Mouse (Mus musculus) ES-Bruce4 (cell line): ENCODE measurements around the gene Etnppl. TPM values are rescaled to one million over a fixed set of nuclear protein-coding genes. Genes with fewer than 3 reads are reported as not detected.

Experiments used
- H3K27ac ChIP-seq: 2 replicates; pipeline ENCODE4 v1.5.1; 2012; ENCODE audit warnings: low read length, inconsistent platforms; ENCODE audit not compliant: insufficient read depth
- H3K27me3 ChIP-seq: 2 replicates; pipeline ENCODE4 v1.6.1; 2012; ENCODE audit warnings: mild to moderate bottlenecking, low read length, inconsistent platforms; ENCODE audit not compliant: control insufficient read depth, poor library complexity, insufficient read depth, severe bottlenecking
- H3K36me3 ChIP-seq: 2 replicates; pipeline ENCODE4 v1.6.1; 2012; ENCODE audit warnings: inconsistent platforms, mild to moderate bottlenecking, low read length, moderate library complexity; ENCODE audit not compliant: control insufficient read depth, poor library complexity, insufficient read depth, severe bottlenecking
- H3K4me1 ChIP-seq: one replicate; pipeline ENCODE4 v1.8.1; 2011; ENCODE audit warnings: low read length; ENCODE audit not compliant: control insufficient read depth, insufficient read depth
- H3K4me3 ChIP-seq: 2 replicates; pipeline ENCODE4 v1.5.1; 2011; ENCODE audit warnings: low read depth, mild to moderate bottlenecking, low read length
- H3K9ac ChIP-seq: 2 replicates; pipeline ENCODE4 v1.6.1; 2012; ENCODE audit warnings: low read depth, mild to moderate bottlenecking, inconsistent platforms; ENCODE audit not compliant: poor library complexity, severe bottlenecking
- H3K9me3 ChIP-seq: replicated peaks from 2 replicates; pipeline ENCODE4 v1.6.1; 2012; ENCODE audit warnings: mild to moderate bottlenecking, low read length, inconsistent platforms; ENCODE audit not compliant: control insufficient read depth, poor library complexity, insufficient read depth, severe bottlenecking
- CTCF ChIP-seq: IDR thresholded peaks from one replicate; pipeline ENCODE4 v1.8.1; 2011; ENCODE audit warnings: low read depth, low read length
- EP300 ChIP-seq: IDR thresholded peaks from 2 replicates; pipeline ENCODE4 v1.6.1; 2011; ENCODE audit warnings: low read depth, low read length; ENCODE audit not compliant: insufficient read depth
- POLR2A ChIP-seq: IDR thresholded peaks from one replicate; pipeline ENCODE4 v1.8.1; 2011; ENCODE audit warnings: low read length; ENCODE audit not compliant: insufficient read depth
- polyA plus RNA-seq: library from polyadenylated mRNA; stranded (reverse); fragments of >200 nt; gene quantifications from 2 replicates; pipeline ENCODE4 v1.2.4, GENCODE M21; 2011; ENCODE audit warnings: low read depth; ENCODE audit not compliant: missing spikeins, insufficient read depth, insufficient read length

Gene Etnppl
- polyA plus RNA-seq, 1 experiment, result not detected

DNA sequence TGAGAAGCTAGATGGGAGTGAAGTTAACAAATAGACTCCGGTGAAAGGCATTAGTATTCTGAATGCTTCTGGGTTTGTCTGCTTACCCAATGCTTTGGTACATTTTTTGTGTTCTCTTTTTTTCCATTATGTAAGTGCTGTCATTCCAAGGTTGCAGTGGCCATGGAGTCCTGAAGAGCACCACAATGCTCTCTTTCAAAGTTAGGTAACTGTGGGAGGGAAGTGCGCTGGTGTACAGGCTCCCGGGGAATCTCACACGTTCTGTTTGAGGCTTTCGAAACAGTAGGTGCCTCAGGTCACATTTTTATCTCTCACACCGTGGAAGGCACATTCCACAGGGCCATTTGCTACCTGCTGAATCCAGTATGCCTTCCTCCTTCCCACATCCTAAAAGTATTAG lies 32.3 kb downstream of the Etnppl start:
- Histone ChIP-seq H3K9me3 (peaks cover 6% of the 10 kb centered on the region), H3K27me3 (no peaks in the 10 kb centered on the region), H3K36me3 (no peaks in the 10 kb centered on the region), H3K9ac (no peak overlapping the region), H3K4me1 (no peaks in the 10 kb centered on the region), H3K27ac (no peak overlapping the region), H3K4me3 (no peak overlapping the region)
- TF ChIP-seq CTCF (no peak), POLR2A (no peak), EP300 (no peak)

GRCm38 (mm10) chr3:130660619-130661018 lies 43.4 kb downstream of the Etnppl start:
- TF ChIP-seq EP300 (no peak), POLR2A (no peak), CTCF (no peak)
- Histone ChIP-seq H3K27ac (no peak overlapping the region), H3K9ac (no peak overlapping the region), H3K4me1 (no peaks in the 10 kb centered on the region), H3K36me3 (no peaks in the 10 kb centered on the region), H3K4me3 (no peak overlapping the region), H3K27me3 (no peaks in the 10 kb centered on the region; the same call in 1 of the 2 replicates), H3K9me3 (0 out of 2 replicates have a peak, but pooled peaks cover 6% of the 10 kb centered on the region)

GRCm38 (mm10) chr3:130662496-130662895 lies 45.2 kb downstream of the Etnppl start:
- Histone ChIP-seq H3K36me3 (no peaks in the 10 kb centered on the region), H3K27me3 (no peaks in the 10 kb centered on the region; the same call in 1 of the 2 replicates), H3K9me3 (0 out of 2 replicates have a peak, but pooled peaks cover 6% of the 10 kb centered on the region), H3K9ac (no peak overlapping the region), H3K27ac (no peak overlapping the region), H3K4me1 (no peaks in the 10 kb centered on the region), H3K4me3 (no peak overlapping the region)
- TF ChIP-seq CTCF (no peak), POLR2A (no peak), EP300 (no peak)

- no peak for TF ChIP-seq EP300
- TF ChIP-seq CTCF, result no peak
- TF ChIP-seq POLR2A, result no peak
- no peak overlapping the region for H3K27ac ChIP-seq
- H3K9me3 ChIP-seq, result no peaks in the 10 kb centered on the region
Measured at GRCm38 (mm10) chr3:130671291-130671690, 54.0 kb downstream of the Etnppl start.

GRCm38 (mm10) chr3:130677671-130678460 lies 60.6 kb downstream of the Etnppl start:
- H3K9ac ChIP-seq, result no peak overlapping the region
- H3K9me3 ChIP-seq, result no peaks in the 10 kb centered on the region
- TF ChIP-seq CTCF (no peak), POLR2A (no peak)
- H3K4me3 ChIP-seq, result no peak overlapping the region
- no peaks in the 10 kb centered on the region for H3K4me1 ChIP-seq
- no peak overlapping the region for H3K27ac ChIP-seq
- H3K36me3 ChIP-seq, result no peaks in the 10 kb centered on the region
- H3K27me3 ChIP-seq, result no peaks in the 10 kb centered on the region

More at GRCm38 (mm10) chr3:130671291-130671690, 54.0 kb downstream of the Etnppl start:
- Histone ChIP-seq H3K36me3 (no peaks in the 10 kb centered on the region), H3K4me3 (no peak overlapping the region), H3K9ac (no peak overlapping the region), H3K4me1 (no peaks in the 10 kb centered on the region), H3K27me3 (no peaks in the 10 kb centered on the region)

DNA sequence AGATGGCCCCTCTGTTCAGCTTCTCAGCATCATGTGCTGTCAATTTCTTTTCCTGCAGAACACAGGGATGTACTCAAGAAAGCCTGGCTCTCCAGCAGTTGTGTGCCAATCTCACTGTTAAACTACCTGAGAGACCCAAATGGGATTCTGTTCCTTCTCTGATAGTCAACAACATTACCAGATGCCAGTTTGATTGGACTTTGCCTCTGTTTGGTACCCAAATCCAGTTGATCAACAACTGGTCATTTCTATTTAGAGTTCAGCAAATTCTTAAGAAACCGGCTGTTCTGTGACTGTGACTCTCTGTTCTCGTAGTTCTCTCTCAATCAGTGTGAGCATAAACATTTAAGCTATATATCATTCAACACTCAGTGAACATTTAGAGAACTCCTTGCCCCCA lies 64.0 kb downstream of the Etnppl start:
- H3K27ac ChIP-seq, result no peak overlapping the region

More for the DNA sequence above, 64.0 kb downstream of the Etnppl start:
- H3K4me3 ChIP-seq, result no peak overlapping the region
- H3K4me1 ChIP-seq, result no peaks in the 10 kb centered on the region
- no peak for TF ChIP-seq EP300
- no peak for TF ChIP-seq CTCF
- TF ChIP-seq POLR2A, result no peak
- no peaks in the 10 kb centered on the region for H3K9me3 ChIP-seq
- no peaks in the 10 kb centered on the region for H3K36me3 ChIP-seq
- H3K27me3 ChIP-seq, result no peaks in the 10 kb centered on the region
- H3K9ac ChIP-seq, result no peak overlapping the region
